Mouse (Mus musculus): ENCODE results near the gene Kcnk4.
"Not testable (repeated sequence)": the region's sequence is repeated elsewhere in the genome, so short reads cannot be mapped to it uniquely, and the experiment has no call there.

- not testable (repeated sequence) for TF ChIP-seq POLR2A (IDR thresholded peaks at IDR 0.05; ENCODE audit: extremely low read depth, insufficient read depth, low read length); CTCF (IDR thresholded peaks at IDR 0.05; ENCODE audit: low read depth, low read length)
Observed at GRCm38 (mm10) chr19:6910306-6910705, 24.0 kb downstream of the Kcnk4 start.
